Mouse (Mus musculus): ENCODE measurements around the gene Rab36.

The Rab36 gene

DNA sequence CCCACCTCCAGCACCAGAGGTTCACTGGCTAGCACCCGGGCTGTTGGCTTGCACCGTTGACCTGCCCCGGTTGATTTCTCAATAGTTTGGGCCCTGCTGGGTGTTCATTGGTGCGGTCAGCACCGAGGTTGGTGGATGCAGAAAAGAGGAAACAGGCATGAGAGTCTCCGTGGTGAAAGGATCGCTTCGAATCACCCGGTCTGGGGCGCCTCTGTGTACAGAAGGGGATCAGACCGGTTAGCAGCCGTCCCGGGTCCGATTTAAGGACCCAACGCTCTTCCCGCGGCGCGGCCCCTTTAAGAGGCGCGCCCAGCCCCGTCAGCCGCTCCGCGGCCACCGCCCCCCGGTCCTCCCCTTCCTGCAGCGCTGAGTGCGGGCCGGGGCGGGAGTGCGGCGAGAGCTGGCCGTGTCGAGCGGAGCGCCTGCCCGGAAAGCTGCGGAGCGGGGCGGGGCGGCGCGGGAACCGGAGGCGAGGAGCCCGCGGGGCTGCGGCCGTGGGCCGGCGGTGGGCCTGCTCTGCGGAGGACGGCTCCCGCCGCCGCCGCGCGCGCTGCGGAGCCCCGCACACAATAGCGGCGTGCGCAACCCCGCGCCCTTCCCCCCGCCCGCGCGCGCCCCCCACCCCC lies 23.5 kb downstream of the Rab36 start, which contains the start of gene Bcr:
TSS of gene Bcr (plus strand) at position 376 of the 626 bp plus-strand sequence.
- H3K9me3 ChIP-seq (ENCODE audit: low read length): no peaks in the 10 kb centered on the region
- TF ChIP-seq CTCF (conservative IDR thresholded peaks at IDR 0.05; ENCODE audit: low read length) (no peak), POU5F1 (IDR thresholded peaks at IDR 0.05; ENCODE audit: borderline replicate concordance, low read length) (no peak), NANOG (IDR thresholded peaks at IDR 0.05; ENCODE audit: borderline replicate concordance, low read length) (no peak)
- H3K4me1 ChIP-seq (replicated peaks; ENCODE audit: low read depth, low read length): peaks cover 43% of the 10 kb centered on the region
- peak within 1 kb of the TSS; percentile 87 for H3K4me3 ChIP-seq (replicated peaks; ENCODE audit: low read length)
- H3K27me3 ChIP-seq (ENCODE audit: insufficient read depth, low read length): peaks cover 43% of the 10 kb centered on the region
- H3K36me3 ChIP-seq (ENCODE audit: insufficient read depth, low read length): 0 out of 2 replicates have a peak, but pooled peaks cover 10% of the 10 kb centered on the region

DNA sequence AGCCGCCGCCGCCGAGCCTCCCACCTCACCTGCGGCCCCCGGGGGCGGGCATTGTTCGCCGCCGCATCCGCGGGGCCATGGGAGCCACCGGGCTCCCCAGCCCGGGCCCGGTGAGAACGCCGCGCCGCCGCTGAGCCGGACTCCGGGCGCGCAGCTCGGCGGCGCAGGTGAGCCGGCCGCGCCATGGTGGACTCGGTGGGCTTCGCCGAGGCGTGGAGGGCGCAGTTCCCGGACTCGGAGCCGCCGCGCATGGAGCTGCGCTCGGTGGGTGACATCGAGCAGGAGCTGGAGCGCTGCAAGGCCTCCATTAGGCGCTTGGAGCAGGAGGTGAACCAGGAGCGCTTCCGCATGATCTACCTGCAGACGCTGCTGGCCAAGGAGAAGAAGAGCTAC lies 24.0 kb downstream of the Rab36 start:
- H3K36me3 ChIP-seq (ENCODE audit: insufficient read depth, low read length): 0 out of 2 replicates have a peak, but pooled peaks cover 10% of the 10 kb centered on the region
- H3K4me3 ChIP-seq (replicated peaks; ENCODE audit: low read length): peak overlapping the region; percentile 87
- H3K27me3 ChIP-seq (ENCODE audit: insufficient read depth, low read length): peaks cover 42% of the 10 kb centered on the region
- peaks cover 46% of the 10 kb centered on the region for H3K4me1 ChIP-seq (replicated peaks; ENCODE audit: low read depth, low read length)
- TF ChIP-seq NANOG (IDR thresholded peaks at IDR 0.05; ENCODE audit: borderline replicate concordance, low read length) (no peak), POU5F1 (IDR thresholded peaks at IDR 0.05; ENCODE audit: borderline replicate concordance, low read length) (no peak), CTCF (conservative IDR thresholded peaks at IDR 0.05; ENCODE audit: low read length) (no peak)
- no peaks in the 10 kb centered on the region for H3K9me3 ChIP-seq (ENCODE audit: low read length)

DNA sequence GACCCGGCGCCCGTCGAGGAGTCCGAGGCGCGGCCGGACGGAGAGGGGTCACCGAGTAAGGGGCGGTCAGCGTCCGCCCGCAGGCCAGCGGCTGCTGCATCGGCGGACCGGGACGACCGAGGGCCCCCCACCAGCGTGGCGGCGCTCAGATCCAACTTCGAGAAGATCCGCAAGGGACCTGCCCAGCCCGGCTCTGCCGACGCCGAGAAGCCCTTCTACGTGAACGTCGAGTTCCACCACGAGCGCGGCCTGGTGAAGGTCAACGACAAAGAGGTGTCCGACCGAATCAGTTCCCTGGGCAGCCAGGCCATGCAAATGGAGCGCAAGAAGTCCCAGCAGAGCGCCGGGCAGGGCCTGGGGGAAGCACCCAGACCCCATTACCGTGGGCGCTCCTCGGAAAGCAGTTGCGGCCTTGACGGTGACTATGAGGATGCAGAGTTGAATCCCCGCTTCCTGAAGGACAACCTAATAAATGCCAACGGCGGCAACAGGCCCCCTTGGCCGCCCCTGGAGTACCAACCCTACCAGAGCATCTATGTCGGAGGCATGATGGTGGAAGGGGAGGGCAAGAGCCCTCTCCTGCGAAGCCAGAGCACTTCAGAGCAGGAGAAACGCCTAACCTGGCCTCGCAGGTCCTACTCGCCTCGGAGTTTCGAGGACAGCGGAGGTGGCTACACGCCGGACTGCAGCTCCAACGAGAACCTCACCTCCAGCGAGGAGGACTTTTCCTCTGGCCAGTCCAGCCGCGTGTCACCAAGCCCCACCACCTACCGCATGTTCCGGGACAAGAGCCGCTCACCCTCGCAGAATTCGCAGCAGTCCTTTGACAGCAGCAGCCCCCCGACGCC lies 24.7 kb downstream of the Rab36 start:
- Histone ChIP-seq H3K4me1 (replicated peaks; ENCODE audit: low read depth, low read length) (peaks cover 49% of the 10 kb centered on the region), H3K4me3 (replicated peaks; ENCODE audit: low read length) (peak overlapping the region; percentile 87)
- TF ChIP-seq POU5F1 (IDR thresholded peaks at IDR 0.05; ENCODE audit: borderline replicate concordance, low read length) (no peak), CTCF (conservative IDR thresholded peaks at IDR 0.05; ENCODE audit: low read length) (no peak), NANOG (IDR thresholded peaks at IDR 0.05; ENCODE audit: borderline replicate concordance, low read length) (no peak)

DNA sequence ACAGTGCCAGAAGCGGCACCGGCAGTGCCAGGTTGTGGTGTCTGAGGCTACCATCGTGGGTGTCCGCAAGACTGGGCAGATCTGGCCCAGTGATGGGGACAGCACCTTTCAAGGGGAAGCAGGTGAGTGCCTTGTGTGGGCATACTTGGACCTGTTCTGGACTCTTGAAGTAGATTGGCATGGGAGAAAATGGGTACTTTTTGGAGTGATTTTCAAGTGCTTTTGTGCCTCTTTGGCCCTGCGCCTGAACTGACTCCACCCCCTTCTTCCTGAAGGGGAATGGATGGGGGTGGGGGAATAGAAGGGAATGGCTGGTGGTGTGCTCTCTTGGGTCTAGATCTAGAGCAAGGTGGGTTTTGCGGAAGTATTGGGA lies 25.3 kb downstream of the Rab36 start:
- no peak for TF ChIP-seq CTCF (conservative IDR thresholded peaks at IDR 0.05; ENCODE audit: low read length)
- no peak for TF ChIP-seq POU5F1 (IDR thresholded peaks at IDR 0.05; ENCODE audit: borderline replicate concordance, low read length)
- no peak for TF ChIP-seq NANOG (IDR thresholded peaks at IDR 0.05; ENCODE audit: borderline replicate concordance, low read length)
- peaks cover 38% of the 10 kb centered on the region for H3K27me3 ChIP-seq (ENCODE audit: insufficient read depth, low read length)
- H3K9me3 ChIP-seq (ENCODE audit: low read length): no peaks in the 10 kb centered on the region
- peak overlapping the region; percentile 87 for H3K4me3 ChIP-seq (replicated peaks; ENCODE audit: low read length)
- H3K36me3 ChIP-seq (ENCODE audit: insufficient read depth, low read length): peaks cover 13% of the 10 kb centered on the region; the same call in 1 of the 2 replicates
- H3K4me1 ChIP-seq (replicated peaks; ENCODE audit: low read depth, low read length): peaks cover 49% of the 10 kb centered on the region

More for the DNA sequence above, 24.7 kb downstream of the Rab36 start:
- H3K27me3 ChIP-seq (ENCODE audit: insufficient read depth, low read length): peaks cover 40% of the 10 kb centered on the region
- peaks cover 11% of the 10 kb centered on the region; the same call in 1 of the 2 replicates for H3K36me3 ChIP-seq (ENCODE audit: insufficient read depth, low read length)
- no peaks in the 10 kb centered on the region for H3K9me3 ChIP-seq (ENCODE audit: low read length)

DNA sequence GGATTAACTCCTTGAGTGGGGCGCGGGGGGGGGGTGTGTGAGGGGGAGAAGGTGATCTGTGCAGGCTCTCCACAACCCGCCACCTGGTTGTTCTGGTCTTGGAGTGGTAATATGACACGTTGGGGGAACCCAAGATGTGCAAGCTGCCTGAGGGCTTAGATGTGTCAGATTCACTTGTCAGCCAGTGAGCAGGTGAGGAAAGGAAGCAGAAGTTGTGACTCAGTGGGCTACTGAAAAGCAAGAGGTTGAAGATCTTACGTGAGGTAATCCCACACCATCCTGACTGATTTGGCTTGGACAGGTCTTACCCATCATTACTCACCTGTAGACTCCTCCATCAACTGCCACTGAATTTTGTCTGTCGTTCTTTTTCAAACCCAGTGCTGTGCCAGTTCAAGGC lies 25.8 kb downstream of the Rab36 start:
- H3K27me3 ChIP-seq (ENCODE audit: insufficient read depth, low read length): peaks cover 37% of the 10 kb centered on the region
- peaks cover 13% of the 10 kb centered on the region; the same call in 1 of the 2 replicates for H3K36me3 ChIP-seq (ENCODE audit: insufficient read depth, low read length)
- H3K9me3 ChIP-seq (ENCODE audit: low read length): no peaks in the 10 kb centered on the region
- no peak for TF ChIP-seq POU5F1 (IDR thresholded peaks at IDR 0.05; ENCODE audit: borderline replicate concordance, low read length)
- no peak for TF ChIP-seq CTCF (conservative IDR thresholded peaks at IDR 0.05; ENCODE audit: low read length)
- no peak for TF ChIP-seq NANOG (IDR thresholded peaks at IDR 0.05; ENCODE audit: borderline replicate concordance, low read length)
- H3K4me3 ChIP-seq (replicated peaks; ENCODE audit: low read length): 0 out of 2 replicates have a peak overlapping the region, but pooled peaks have one; percentile 87
- H3K4me1 ChIP-seq (replicated peaks; ENCODE audit: low read depth, low read length): peaks cover 53% of the 10 kb centered on the region

DNA sequence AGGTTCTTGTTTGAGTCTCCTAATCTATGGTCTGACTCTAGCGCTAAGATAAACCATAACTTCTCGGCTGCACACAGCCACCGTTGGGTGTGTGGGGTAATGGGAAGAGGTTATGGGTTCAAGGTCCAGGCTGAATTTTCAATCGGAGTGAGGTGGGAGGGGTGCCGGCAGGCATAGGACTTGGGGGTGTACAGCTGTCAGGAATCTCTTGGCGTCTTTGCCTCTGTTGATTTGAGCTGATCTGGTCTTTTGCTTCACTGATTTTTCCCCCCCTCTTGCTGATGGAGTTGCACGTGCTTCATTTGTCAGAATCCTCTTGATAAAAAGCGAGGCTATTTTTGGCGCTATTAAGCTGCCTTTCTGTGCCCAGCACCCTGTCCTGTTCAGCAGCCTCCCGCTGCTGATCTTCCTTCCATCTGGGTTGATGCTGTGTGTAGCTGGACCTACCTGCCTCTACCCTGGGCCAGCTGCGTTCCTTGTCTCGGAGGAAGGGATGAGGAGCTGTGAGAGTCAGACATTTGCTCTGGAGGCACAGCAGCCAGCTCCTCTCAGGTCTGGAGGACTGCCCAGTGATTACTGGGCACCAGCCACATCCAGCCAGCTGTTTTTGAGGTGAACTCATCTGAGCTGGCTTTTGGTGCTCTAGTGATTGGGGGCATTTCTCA lies 26.6 kb downstream of the Rab36 start:
- Histone ChIP-seq H3K36me3 (ENCODE audit: insufficient read depth, low read length) (peaks cover 13% of the 10 kb centered on the region; the same call in 1 of the 2 replicates), H3K9me3 (ENCODE audit: low read length) (no peaks in the 10 kb centered on the region), H3K4me3 (replicated peaks; ENCODE audit: low read length) (no peak overlapping the region), H3K27me3 (ENCODE audit: insufficient read depth, low read length) (peaks cover 37% of the 10 kb centered on the region), H3K4me1 (replicated peaks; ENCODE audit: low read depth, low read length) (peaks cover 61% of the 10 kb centered on the region)
- TF ChIP-seq CTCF (conservative IDR thresholded peaks at IDR 0.05; ENCODE audit: low read length) (no peak), NANOG (IDR thresholded peaks at IDR 0.05; ENCODE audit: borderline replicate concordance, low read length) (no peak), POU5F1 (IDR thresholded peaks at IDR 0.05; ENCODE audit: borderline replicate concordance, low read length) (no peak)

DNA sequence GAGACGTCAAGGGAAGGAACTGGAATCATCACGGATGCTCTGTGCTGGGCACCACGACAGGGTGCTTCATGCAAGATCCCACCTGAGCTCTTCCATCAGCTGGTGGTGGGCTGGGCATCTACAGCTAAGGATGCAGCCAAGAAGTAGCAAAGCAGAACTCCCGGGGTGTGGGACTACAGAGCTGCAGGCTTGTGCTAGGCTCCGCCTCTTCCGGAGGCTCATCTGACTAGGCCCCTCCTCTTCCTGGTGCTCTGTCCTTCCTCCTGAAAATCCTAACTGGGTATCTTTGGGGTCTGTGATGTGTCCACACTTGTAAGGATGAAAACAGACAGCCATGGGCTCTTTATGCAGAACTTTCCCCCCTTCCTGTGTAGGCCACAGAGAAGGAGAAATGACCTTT lies 28.8 kb downstream of the Rab36 start:
- Histone ChIP-seq H3K9me3 (ENCODE audit: low read length) (peaks cover 4% of the 10 kb centered on the region; the same call in 1 of the 2 replicates), H3K4me1 (replicated peaks; ENCODE audit: low read depth, low read length) (peaks cover 45% of the 10 kb centered on the region), H3K27me3 (ENCODE audit: insufficient read depth, low read length) (peaks cover 28% of the 10 kb centered on the region), H3K36me3 (ENCODE audit: insufficient read depth, low read length) (peaks cover 13% of the 10 kb centered on the region; the same call in 1 of the 2 replicates), H3K4me3 (replicated peaks; ENCODE audit: low read length) (peak overlapping the region; percentile 26)
- no peak for TF ChIP-seq CTCF (conservative IDR thresholded peaks at IDR 0.05; ENCODE audit: low read length)
- TF ChIP-seq NANOG (IDR thresholded peaks at IDR 0.05; ENCODE audit: borderline replicate concordance, low read length): no peak
- no peak for TF ChIP-seq POU5F1 (IDR thresholded peaks at IDR 0.05; ENCODE audit: borderline replicate concordance, low read length)

DNA sequence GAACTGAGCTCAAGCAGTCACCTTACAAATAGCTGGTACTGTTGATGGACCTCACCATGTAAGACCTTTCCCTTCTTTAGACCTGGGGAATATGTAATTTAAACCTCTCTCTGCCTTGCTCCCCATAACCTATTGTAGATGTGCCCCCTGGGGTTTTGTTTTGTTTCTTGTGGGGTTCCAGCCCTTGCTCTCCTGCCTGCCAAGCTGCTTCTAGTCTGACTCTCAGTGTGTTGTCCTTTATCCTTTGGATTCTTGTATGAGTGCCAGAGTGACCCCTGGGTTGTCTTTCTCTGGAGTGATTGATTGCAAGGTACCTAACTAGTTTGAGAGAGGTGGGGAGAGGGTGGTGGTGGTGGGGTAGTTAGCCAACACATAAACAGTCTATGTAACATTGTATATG lies 30.6 kb downstream of the Rab36 start:
- Histone ChIP-seq H3K4me3 (replicated peaks; ENCODE audit: low read length) (no peak overlapping the region), H3K27me3 (ENCODE audit: insufficient read depth, low read length) (peaks cover 13% of the 10 kb centered on the region), H3K9me3 (ENCODE audit: low read length) (peaks cover 9% of the 10 kb centered on the region), H3K36me3 (ENCODE audit: insufficient read depth, low read length) (peaks cover 16% of the 10 kb centered on the region; the same call in 1 of the 2 replicates), H3K4me1 (replicated peaks; ENCODE audit: low read depth, low read length) (peaks cover 33% of the 10 kb centered on the region)
- no peak for TF ChIP-seq CTCF (conservative IDR thresholded peaks at IDR 0.05; ENCODE audit: low read length)
- TF ChIP-seq POU5F1 (IDR thresholded peaks at IDR 0.05; ENCODE audit: borderline replicate concordance, low read length): no peak
- no peak for TF ChIP-seq NANOG (IDR thresholded peaks at IDR 0.05; ENCODE audit: borderline replicate concordance, low read length)

Data from E14TG2a.4 (cell line).